Mouse (Mus musculus) right cerebral cortex, adult 2 months (tissue): ENCODE data around the gene Fth1.
"Not testable (repeated sequence)": the region's sequence is repeated elsewhere in the genome, so short reads cannot be mapped to it uniquely, and the experiment has no call there.

Experiments
- DNase-seq, 2 experiments: peaks; one replicate each; pipeline ENCODE4 v3.0.0; 2021 to 2022; ENCODE audit warnings: low spot score in 2 of 2

Gene Fth1

DNA sequence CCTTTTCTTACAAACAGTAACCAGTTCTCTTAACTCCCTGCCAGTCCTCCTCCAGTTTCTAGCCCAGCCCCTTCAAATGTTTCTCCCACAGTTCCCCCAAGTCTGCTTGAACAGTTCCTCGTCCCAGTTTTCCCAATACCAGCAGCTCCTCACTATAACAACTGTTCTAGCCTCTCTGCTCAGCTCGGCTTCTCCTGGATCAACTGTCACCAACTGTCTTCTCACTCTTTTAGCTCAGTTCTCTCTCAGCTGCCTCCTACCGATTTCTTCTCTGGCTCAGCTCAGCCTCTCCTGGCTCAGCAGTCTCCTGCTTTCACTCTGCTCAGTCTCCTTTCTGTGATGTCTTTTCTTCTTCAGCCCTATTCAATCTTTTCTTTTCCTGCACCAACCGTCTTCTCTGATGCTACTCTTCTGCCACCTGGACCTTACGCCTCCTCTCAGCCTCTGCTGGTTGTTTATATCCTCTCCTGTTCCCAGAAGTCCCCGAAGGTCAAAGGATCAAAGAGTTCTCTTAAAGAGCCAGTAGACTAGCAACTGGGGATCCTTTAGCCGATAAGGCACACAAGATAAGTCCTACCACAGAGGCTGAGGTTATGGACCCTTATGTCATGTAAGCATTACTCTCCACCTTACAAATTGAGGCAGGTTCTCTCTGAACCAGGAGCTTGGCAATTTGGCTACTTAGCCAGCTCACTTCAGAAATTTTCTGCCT lies 16.0 kb upstream of the Fth1 start:
- peak in 1 of 2 experiments; percentile 49 for DNase-seq

DNA sequence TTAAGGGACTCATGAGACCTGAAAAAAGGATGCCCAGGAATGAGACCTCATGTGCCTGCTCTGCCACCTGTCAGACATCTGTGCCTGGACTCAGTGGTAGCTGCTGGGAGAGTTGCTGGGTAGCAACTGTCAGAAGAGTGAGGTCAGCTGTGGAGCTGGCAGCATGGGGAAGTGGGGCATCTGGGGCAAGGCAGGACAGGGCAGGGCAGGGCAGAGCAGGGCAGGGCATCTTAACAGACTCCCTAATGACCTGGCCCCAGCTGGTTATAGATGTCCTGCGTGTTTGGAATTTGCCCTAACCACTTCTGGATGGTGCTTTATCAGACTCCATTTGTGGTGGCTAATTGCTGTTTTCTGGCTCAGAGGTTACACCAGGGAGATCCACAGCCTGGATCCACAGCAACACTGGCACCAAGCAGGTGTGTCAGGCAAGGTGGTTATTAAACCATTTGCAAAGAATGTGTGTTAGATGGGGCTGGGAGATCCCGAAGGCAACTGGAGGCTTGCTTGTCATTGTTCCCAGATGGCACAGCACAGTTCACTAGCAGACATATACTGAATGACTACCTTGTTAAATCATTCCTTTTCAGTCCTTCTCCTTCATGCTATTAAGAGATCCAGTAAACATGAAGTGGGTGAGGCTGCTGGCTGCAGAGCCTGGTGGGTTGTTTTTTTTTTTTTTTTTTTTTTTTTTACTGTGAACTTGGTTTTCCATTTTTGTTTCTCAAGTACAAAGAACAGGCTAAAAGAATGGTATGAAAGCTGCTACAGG lies 14.1 kb upstream of the Fth1 start:
- no peak for DNase-seq

DNA sequence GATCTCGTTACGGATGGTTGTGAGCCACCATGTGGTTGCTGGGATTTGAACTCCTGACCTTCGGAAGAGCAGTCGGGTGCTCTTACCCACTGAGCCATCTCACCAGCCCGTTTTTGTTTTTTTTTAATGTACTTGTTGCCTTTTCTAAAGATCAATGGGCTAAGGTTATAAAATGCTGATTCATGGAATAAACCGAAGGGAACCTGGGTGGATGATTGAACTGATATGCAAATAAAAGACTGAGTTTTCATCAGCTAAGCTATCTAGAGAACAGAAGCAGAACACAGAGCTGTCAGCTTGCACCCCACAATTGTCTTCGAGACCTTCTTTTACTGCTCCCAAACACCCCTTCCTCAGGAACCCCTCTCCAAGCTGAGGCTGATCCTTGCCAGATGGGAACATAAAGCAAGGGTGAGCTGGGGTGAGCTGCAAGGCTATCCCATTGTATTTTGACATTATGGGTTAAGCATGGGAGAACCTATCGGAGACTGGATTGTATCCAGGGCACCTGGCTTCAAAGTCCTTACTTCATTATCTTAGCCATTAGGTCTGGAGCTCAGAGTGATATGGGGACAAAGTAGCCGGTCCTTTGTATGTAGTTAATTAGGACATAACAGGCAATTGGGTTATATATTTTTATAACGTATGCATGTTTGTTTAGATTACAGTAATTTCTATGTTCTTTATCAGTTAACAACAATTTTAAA lies 12.2 kb upstream of the Fth1 start:
- DNase-seq: no peak

DNA sequence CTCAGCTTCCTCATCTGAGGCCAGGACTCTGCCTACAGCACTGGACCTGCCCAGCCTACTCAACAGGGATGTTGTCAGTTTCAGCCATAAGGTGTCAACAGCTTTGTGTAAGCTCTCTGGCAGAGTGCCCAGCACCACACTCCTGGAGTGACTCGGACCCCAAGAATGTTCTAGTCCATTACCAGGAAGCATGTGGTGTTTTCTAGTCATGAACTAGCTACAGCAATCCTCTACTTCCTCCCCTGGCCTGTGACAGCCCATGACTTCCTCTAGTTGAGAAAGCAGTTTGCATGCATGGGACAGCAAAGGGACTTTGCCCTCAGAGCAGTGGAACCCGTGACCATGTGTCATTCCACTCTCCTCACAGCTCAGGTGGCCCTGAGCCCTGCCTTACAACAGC lies 5.5 kb upstream of the Fth1 start:
- not testable (repeated sequence) for DNase-seq

DNA sequence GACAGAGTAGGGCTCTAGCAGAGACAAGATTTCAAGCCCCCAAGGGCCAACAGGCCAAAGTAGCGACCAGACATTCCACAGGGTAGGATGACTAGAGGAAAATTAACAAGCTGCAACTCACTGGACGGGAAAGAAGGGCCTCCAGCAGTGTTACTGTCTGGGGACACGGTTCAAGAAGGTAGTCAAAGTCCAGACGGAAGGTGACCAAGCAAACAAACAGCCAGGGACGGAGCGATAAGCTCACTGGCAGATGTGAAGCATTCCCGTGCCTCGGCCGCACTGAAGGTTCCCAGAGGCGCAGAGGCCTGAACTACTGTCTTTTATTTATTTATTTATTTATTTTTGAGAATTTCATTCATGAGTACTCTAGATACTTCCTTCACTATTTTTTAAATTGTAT lies 3.3 kb upstream of the Fth1 start:
- DNase-seq: no peak

DNA sequence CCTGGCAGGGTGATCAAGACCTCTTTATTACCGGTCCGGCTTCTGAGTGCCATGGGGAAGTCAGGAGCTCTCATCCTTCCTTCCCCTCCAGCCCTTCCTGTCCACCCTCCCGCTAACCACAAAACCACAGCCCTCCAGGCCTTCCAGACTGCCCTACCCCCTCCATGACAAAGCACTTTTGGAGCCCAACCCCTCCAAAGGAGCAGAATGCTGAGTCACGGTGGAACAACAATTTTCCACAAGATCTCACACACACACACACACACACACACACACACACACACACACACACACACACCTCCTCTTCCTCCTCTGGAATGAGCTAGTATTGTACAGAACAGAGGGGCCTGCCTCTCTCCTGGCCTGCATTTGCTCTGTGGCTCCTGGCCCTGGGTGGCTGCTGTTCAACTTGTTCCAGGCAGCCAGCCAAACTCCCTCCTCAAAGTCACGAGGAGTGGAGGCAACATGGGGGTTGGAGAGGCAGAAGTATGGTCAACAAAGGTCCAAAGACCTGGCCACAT lies 1.9 kb upstream of the Fth1 start:
- DNase-seq: peak in 1 of 2 experiments; percentile 56

DNA sequence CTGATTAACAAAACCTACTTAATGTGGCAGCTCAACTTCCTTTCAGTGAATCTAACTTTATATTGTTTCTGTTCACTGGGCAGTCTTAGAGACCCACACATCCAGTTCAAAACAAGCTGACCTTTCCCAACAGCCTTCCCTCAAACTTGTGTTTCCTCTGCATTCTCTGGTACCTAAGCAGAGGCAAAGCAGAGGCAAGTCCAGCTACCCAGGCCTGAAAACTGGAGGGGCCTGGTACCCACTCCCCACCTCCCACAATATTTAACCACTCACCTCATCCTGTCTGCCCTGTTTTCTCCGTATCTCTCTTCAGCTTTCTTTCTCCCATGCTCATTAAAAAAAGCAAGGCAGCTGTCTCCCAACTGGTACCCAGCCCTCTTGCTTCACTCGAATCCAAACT lies 1.2 kb upstream of the Fth1 start:
- DNase-seq: no peak

DNA sequence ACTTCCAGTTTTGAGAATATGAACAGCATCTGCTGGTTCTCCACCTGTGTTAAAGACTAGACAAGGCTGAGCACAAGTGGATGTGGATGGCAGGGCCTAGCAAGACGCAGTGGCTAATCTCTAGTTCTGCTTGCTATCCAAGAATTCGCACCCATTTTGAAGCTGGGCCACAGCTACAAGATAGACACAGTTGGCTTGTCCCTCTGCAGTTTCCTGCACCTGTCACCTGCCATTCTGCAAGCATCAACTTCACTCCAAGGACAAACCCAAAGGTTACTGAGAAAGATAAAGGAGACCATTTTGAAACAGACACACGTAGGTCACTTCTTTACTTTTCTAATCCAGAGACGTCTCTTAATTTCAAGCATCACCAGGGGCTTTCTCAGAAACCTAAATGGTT lies 1.2 kb downstream of the Fth1 start:
- no peak for DNase-seq

DNA sequence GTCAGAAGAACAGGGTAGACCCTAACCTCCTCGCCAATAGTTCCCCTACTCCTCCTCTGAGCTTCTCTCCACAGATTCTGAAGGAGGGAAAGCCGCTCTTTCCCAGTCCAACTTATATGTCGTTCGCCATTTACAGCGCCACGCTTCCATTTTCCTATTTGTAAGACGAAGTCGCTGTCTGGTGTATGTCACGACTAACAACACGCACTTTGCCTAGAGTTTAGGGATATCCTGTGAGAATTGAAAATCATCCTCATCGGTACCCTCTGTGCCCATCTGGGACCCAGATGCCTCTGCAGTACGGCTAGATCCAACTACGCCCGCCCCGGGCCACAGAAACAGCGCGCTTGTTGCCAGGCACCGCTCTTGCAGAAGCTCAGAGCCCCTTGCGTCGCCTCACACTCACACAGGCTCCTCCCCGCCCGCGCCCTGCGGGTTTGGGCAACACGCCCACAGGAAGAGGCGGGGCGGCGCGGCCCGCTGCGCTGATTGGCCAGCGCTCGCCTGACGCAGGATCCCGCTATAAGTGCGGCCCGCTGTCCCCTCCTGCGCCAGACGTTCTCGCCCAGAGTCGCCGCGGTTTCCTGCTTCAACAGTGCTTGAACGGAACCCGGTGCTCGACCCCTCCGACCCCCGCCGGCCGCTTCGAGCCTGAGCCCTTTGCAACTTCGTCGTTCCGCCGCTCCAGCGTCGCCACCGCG lies 1.9 kb downstream of the Fth1 start:
- peak; percentile 95 to 96 for DNase-seq

DNA sequence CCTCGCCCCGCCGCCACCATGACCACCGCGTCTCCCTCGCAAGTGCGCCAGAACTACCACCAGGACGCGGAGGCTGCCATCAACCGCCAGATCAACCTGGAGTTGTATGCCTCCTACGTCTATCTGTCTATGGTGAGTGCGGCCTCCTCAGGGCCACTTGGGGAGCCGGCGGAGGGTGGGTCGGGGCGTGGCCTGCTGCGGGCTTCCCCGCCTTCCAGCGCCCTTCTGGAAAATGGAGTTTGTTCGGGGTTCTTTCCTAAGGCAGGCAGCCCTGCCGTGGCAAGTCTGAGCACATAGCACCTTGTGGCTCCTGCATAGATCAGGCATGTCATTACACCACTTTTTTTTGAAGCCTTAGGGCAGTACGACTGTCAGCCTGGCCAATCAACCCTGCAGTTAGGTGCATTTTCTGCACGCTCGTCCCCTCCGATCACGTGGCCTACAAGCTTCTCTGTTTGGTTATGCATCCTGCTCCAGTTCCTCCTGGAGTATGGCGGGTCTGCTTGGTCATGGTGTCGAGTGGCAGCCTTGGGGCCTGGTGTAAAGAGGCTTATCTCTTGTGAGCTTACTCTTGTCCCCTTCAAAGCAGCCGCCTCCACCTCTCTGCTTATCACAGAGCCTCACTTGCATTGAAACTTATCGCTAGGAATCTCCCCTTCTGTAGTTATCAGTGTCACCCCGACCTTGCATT lies 2.6 kb downstream of the Fth1 start:
- peak; percentile 51 to 70 for DNase-seq

DNA sequence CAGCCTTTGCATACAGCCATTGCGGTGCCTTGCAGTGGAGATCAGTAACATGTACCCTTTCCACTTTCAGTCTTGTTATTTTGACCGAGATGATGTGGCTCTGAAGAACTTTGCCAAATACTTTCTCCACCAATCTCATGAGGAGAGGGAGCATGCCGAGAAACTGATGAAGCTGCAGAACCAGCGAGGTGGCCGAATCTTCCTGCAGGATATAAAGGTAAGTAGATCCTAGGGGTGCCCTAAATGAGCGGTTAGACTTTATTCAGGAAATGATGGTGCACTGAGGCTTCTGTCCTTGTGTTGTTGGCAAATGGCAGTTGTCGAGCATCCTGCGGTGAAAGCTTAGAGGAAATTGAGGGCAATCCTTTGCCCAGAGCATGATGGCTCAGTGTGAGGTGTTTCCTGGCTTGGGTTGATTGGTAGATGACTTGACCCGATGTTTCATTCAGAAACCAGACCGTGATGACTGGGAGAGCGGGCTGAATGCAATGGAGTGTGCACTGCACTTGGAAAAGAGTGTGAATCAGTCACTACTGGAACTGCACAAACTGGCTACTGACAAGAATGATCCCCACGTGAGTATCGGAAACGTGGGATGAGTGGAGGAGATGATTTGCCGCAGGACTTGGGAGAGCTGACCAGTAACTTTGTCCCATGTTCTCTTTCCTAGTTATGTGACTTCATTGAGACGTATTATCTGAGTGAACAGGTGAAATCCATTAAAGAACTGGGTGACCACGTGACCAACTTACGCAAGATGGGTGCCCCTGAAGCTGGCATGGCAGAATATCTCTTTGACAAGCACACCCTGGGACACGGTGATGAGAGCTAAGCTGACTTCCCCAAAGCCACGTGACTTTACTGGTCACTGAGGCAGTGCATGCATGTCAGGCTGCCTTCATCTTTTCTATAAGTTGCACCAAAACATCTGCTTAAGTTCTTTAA lies 4.0 kb downstream of the Fth1 start:
- DNase-seq: no peak

DNA sequence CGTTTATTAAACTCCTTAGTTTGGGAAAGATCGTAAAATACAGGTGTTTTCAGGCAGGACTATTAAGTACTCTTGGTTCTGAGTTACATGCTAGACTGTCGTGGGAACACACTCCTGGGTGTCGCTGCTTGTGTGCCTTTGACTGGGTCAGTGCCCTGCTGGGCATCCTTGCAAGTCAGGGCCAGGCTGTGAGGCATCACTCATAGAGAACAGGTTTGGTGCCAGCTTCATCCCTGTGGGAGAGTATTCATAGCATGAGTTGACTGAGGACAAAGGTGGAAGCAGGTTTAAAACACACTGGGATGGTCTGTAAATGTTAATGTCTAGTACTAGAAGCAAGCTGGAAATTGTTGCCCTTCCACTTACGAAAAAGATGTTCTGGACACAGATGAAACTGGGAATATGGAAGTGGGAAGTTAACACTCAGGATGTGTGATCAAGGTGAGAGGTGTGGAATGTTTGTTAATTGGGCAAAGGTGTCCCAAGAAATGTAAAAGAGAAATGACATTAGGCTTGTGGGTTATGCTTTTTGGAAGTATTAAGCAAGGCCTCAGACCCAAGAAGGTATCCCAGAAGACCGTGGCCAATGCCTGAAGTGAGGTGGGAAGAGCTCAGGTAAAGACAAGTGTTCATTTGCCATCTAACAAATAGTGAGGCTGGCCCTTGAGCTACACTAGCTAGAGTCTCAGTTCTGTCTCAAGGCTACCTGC lies 4.9 kb downstream of the Fth1 start:
- no peak for DNase-seq

DNA sequence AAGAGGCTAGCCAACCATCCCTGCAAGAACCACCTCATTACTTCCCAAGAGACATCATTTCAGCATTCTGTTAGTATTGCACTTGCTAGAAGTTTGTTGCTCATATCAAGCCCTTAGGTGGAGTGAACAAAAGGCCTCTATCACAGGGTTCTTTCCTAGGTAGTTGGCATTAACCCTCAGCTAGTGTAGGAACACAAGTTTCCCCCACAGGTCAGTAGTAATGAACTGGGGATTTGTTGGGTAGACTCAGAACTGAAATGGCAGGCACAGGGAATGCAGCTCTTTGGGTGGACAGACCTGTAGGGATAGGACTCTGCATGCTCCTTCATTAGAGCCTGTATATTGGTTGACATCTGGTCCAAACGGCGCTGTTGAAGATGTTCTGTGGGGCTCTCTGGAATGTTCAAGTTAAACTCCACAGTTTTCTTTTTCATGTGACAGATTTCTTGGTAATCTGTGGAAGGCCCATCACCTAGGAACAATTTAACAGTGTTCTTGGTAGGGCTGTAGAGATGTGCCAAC lies 5.6 kb downstream of the Fth1 start:
- DNase-seq: no peak

DNA sequence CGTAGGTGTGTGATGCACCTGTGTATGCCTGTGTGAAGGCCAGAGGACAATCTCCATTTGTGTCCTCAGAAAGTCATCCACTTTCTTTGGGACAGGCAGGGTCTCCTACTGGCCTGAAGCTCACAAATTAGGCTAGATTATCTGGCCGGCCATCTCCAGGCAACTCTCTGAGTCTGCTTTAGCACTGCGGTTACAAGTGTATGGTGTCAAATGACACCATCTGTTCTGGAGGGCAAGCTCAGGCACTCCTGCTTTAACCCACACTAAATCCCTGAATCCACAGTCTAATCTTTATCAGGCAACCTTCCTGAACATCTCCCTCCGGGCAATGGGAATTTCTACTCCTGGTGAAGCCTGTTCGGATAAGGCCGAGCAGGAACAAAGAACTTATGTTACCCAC lies 6.8 kb downstream of the Fth1 start:
- no peak for DNase-seq

DNA sequence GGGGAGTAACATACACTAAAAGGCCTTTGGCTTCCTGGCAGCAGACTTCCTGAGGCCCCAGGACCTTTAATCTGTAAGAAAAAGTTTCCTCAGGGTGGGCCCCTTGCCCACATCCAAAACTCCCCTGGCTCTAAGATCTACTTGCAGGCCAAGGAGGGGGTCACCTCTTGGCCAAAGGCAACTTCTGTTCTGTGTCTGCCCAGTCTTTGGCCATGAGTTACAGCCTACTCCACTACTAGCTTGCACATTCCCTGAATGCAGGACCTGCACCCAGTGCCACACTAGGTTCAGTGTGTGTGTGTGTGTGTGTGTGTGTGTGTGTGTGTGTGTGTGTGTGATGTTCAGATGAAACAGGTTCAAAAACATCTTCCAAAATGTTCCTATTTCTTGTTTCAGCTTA lies 7.2 kb downstream of the Fth1 start:
- DNase-seq: no peak

DNA sequence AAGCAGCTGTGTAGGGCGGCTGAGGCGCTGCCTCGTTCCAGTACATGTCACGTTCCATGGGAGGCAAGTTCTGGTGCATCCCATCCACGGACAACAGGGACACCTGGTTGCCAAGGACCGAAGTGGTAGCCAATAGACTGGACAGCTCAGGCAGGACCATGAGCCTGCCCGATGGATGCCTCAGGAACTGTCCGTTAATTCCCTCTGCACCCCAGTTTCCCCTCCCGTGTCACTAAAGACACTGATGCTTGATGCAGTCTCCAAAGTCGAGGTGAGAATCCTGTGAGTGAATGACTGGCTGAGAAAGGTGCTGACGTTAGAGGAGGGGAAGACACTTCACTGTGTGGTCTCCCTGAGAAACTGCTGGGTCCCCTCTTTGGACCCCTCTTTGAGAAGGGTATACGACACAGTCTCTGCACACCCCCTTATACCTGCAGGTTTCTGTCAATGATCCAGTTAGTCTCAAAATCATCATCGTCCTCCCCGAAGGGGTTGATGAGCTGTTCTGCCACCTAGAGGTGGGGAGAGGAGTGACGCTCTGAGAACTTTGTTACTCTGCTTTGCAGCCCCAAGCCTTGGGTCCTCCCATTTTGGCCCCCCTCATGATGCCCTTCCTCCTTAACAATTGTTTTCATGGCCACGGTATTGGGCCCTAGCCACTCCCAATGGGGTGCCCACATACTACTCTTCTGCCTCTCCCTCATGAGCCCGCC lies 8.9 kb downstream of the Fth1 start:
- no peak for DNase-seq

DNA sequence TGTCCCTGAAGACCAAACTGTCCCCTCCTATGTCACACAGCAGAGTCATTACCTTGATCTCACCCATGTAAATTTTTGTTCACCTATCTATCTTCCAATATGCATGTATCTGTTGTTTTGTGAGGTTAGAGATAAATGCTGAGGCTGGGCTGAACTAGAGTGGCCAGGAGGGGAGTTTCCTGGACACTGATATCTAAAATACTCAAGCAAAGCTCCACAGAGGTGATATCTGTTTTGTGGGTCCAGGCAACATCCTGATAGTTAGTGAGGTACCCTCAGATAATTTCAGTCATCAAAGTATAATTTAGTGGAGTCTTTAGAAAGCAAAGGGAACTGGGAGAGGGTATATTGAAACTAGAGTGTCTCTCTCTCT lies 9.5 kb downstream of the Fth1 start:
- DNase-seq: no peak

DNA sequence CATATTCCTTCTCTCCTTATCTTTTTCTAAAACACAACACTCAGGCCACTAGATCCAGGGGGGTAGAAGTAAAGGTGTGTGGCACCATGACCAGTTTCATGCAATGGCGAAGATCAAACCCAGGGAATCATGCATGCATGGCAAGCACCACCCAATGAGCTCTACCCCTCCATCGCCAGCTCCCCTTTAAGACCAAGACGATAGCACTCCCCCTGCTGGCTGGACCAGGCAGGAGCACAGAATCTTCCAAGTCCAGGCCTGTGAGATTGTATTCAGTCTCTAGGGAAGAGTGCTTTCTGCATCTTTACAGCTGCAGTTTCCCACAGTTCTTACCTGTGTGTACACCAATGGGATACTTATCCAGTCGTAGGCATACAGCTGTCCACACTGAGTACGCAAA lies 10.9 kb downstream of the Fth1 start:
- DNase-seq: peak; percentile 84
